Comparison of ENCODE assay signal across 8 mouse cellular contexts in the genomic region with DNA sequence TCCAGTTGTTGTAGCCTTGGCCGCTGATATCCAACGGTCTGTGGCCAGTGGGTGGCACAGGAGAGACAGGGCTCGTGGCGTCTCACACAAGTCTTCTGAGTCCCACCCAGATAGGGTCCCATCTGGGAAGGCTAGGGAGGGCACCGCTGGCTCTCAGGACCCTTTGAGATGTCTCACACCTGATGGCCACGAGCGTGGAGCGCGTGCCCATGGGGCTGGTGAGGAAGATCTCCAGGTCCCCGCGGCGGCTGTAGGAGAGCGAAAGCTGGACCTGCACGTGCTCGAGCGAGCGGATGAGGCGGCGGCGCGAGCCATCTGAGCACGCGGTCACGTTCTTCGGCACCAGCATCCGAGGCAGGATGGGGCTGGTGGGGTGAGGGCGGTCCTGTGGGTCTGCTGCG. TPM values are rescaled to one million over a fixed set of nuclear protein-coding genes. Genes with fewer than 3 reads are reported as not detected.
DNase-seq lines count a peak whose midpoint lies in the region; ATAC-seq and TF ChIP-seq lines count a peak whose summit lies in the region.

No protein-coding gene starts in this region.

- TF ChIP-seq POLR2A in embryonic fibroblast, embryonic 13.5 days (IDR thresholded peaks at IDR 0.05; ENCODE audit: low read depth, low read length), result no peak

- H3K27me3 ChIP-seq in E14TG2a.4 (ENCODE audit: insufficient read depth, low read length), result peaks cover 38% of the 10 kb centered on the region
- H3K27me3 ChIP-seq in intestine, embryonic 14.5 days (replicated peaks; ENCODE audit: control insufficient read depth, insufficient read depth, low read length), result no peaks in the 10 kb centered on the region
- no peaks in the 10 kb centered on the region for H3K27me3 ChIP-seq in lung, embryonic 16.5 days (ENCODE audit: control insufficient read depth, insufficient read depth, low read depth, low read length)
- no peaks in the 10 kb centered on the region for H3K27me3 ChIP-seq in stomach, embryonic 14.5 days (ENCODE audit: control insufficient read depth, insufficient read depth, low read length)

- 1% methylated on average over 28 of the region's 28 CpGs for WGBS in intestine, embryonic 14.5 days
- WGBS in lung, embryonic 16.5 days, result 4% methylated on average over 28 of the region's 28 CpGs
- WGBS in stomach, embryonic 14.5 days, result 4% methylated on average over 28 of the region's 28 CpGs

- ATAC-seq in cerebellum, adult (ENCODE audit: insufficient number of reproducible peaks, low FRiP score, low TSS enrichment), result no peak
- ATAC-seq in intestine, embryonic 14.5 days (replicated peaks; ENCODE audit: low FRiP score, low TSS enrichment, low read depth), result 0 out of 2 replicates have a peak, but pooled peaks have one; percentile 0
- peak; percentile 11 for ATAC-seq in lung, embryonic 16.5 days (ENCODE audit: low read depth)
- no peak for ATAC-seq in stomach, embryonic 14.5 days (ENCODE audit: insufficient number of reproducible peaks, insufficient read depth, low FRiP score, low read depth)

- H3K9me3 ChIP-seq in E14TG2a.4 (ENCODE audit: low read length), result no peaks in the 10 kb centered on the region
- no peaks in the 10 kb centered on the region for H3K9me3 ChIP-seq in intestine, embryonic 14.5 days (ENCODE audit: control insufficient read depth, low read length)
- H3K9me3 ChIP-seq in lung, embryonic 16.5 days (ENCODE audit: control insufficient read depth, low read length), result no peaks in the 10 kb centered on the region
- H3K9me3 ChIP-seq in stomach, embryonic 14.5 days (ENCODE audit: control insufficient read depth, low read depth, low read length), result no peaks in the 10 kb centered on the region

- peak; percentile 62 for DNase-seq in cerebellum, adult 11-12 months
- no peak for DNase-seq in intestine, embryonic 14.5 days (ENCODE audit: low spot score)
- no peak for DNase-seq in thymus, adult 18-20 months

- H3K9ac ChIP-seq in intestine, embryonic 14.5 days (ENCODE audit: low read length), result peak overlapping the region; percentile 36
- peak overlapping the region; percentile 70 for H3K9ac ChIP-seq in lung, embryonic 16.5 days (ENCODE audit: low read length)
- H3K9ac ChIP-seq in stomach, embryonic 14.5 days (replicated peaks; ENCODE audit: low read depth, low read length), result peak overlapping the region; percentile 43

- peak overlapping the region; percentile 81 for H3K4me3 ChIP-seq in E14TG2a.4 (replicated peaks; ENCODE audit: low read length)
- H3K4me3 ChIP-seq in embryonic fibroblast, embryonic 13.5 days (ENCODE audit: insufficient read depth, low read length), result peak overlapping the region; percentile 49
- H3K4me3 ChIP-seq in intestine, embryonic 14.5 days (ENCODE audit: low read depth, low read length), result peak overlapping the region; percentile 51
- peak overlapping the region; percentile 62 for H3K4me3 ChIP-seq in lung, embryonic 16.5 days (ENCODE audit: low read length)
- H3K4me3 ChIP-seq in stomach, embryonic 14.5 days (ENCODE audit: low read depth, low read length), result peak overlapping the region; percentile 43

- no peak overlapping the region for H3K27ac ChIP-seq in embryonic fibroblast, embryonic 13.5 days (ENCODE audit: insufficient read depth, low read length)
- no peak overlapping the region for H3K27ac ChIP-seq in intestine, embryonic 14.5 days (ENCODE audit: low read depth)
- no peak overlapping the region for H3K27ac ChIP-seq in lung, embryonic 16.5 days (ENCODE audit: low read length)
- no peak overlapping the region for H3K27ac ChIP-seq in stomach, embryonic 14.5 days (ENCODE audit: low read length)

- H3K4me1 ChIP-seq in E14TG2a.4 (replicated peaks; ENCODE audit: low read depth, low read length), result peaks cover 69% of the 10 kb centered on the region
- no peaks in the 10 kb centered on the region; the same call in 1 of the 2 replicates for H3K4me1 ChIP-seq in embryonic fibroblast, embryonic 13.5 days (ENCODE audit: control insufficient read depth, insufficient read depth, low read length)
- H3K4me1 ChIP-seq in intestine, embryonic 14.5 days (replicated peaks; ENCODE audit: control insufficient read depth, insufficient read depth, low read length), result peaks cover 11% of the 10 kb centered on the region
- H3K4me1 ChIP-seq in lung, embryonic 16.5 days (replicated peaks; ENCODE audit: control insufficient read depth, insufficient read depth, low read length), result peaks cover 12% of the 10 kb centered on the region
- H3K4me1 ChIP-seq in stomach, embryonic 14.5 days (ENCODE audit: control insufficient read depth, insufficient read depth, low read length), result peaks cover 9% of the 10 kb centered on the region; the same call in 1 of the 2 replicates

- H3K4me2 ChIP-seq in intestine, embryonic 14.5 days (ENCODE audit: low read length), result peak overlapping the region; percentile 81
- H3K4me2 ChIP-seq in lung, embryonic 16.5 days (ENCODE audit: low read depth, low read length), result peak overlapping the region; percentile 95
- H3K4me2 ChIP-seq in stomach, embryonic 14.5 days (replicated peaks; ENCODE audit: low read depth, low read length), result peak overlapping the region; percentile 97

- no peak for TF ChIP-seq CTCF in E14TG2a.4 (conservative IDR thresholded peaks at IDR 0.05; ENCODE audit: low read length)
- TF ChIP-seq CTCF in embryonic fibroblast, embryonic 13.5 days (IDR thresholded peaks at IDR 0.05; ENCODE audit: borderline replicate concordance, insufficient read depth, low read length), result peak; percentile 35; the same call in 1 of the 2 replicates

- H3K36me3 ChIP-seq in E14TG2a.4 (ENCODE audit: insufficient read depth, low read length), result peaks cover 18% of the 10 kb centered on the region
- peaks cover 14% of the 10 kb centered on the region for H3K36me3 ChIP-seq in intestine, embryonic 14.5 days (ENCODE audit: control insufficient read depth, insufficient read depth, low read length)
- peaks cover 6% of the 10 kb centered on the region; the same call in 1 of the 2 replicates for H3K36me3 ChIP-seq in lung, embryonic 16.5 days (ENCODE audit: control insufficient read depth, insufficient read depth, low read length)
- no peaks in the 10 kb centered on the region for H3K36me3 ChIP-seq in stomach, embryonic 14.5 days (ENCODE audit: control insufficient read depth, insufficient read depth, low read length)

RNA-seq across cellular contexts. Expression of a gene that starts 2.5 kb away (rescaled TPM):
- 16.4 and 18.6 TPM in 2 replicates for polyA plus RNA-seq in embryonic fibroblast, embryonic 13.5 days (2011; ENCODE audit: insufficient read length, low read depth, missing spikeins)
- polyA plus RNA-seq in intestine, embryonic 14.5 days (2014; fragmentation: Nextera tagmentation; extraction: Ambion mirVana), result 43.4 and 45.2 TPM in 2 replicates
- 49.2 and 51.8 TPM in 2 replicates for polyA plus RNA-seq in lung, embryonic 16.5 days (2015; fragmentation: Nextera tagmentation; extraction: Ambion mirVana)
- polyA plus RNA-seq in stomach, embryonic 14.5 days (2014; fragmentation: Nextera tagmentation; extraction: Ambion mirVana), result 39.6 and 43.0 TPM in 2 replicates

RNA-seq across cellular contexts. Expression of a gene that starts 6.5 kb away (rescaled TPM):
- polyA plus RNA-seq in embryonic fibroblast, embryonic 13.5 days (2011; ENCODE audit: insufficient read length, low read depth, missing spikeins), result 0.42 and 0.81 TPM in 2 replicates
- 6.8 and 7.3 TPM in 2 replicates for polyA plus RNA-seq in intestine, embryonic 14.5 days (2014; fragmentation: Nextera tagmentation; extraction: Ambion mirVana)
- polyA plus RNA-seq in lung, embryonic 16.5 days (2015; fragmentation: Nextera tagmentation; extraction: Ambion mirVana), result 4.2 and 4.3 TPM in 2 replicates
- polyA plus RNA-seq in stomach, embryonic 14.5 days (2014; fragmentation: Nextera tagmentation; extraction: Ambion mirVana), result 4.5 and 5.6 TPM in 2 replicates

RNA-seq across cellular contexts. Expression of a gene that starts 6.9 kb away (rescaled TPM):
- polyA plus RNA-seq in embryonic fibroblast, embryonic 13.5 days (2011; ENCODE audit: insufficient read length, low read depth, missing spikeins), result 1.5 and 1.7 TPM in 2 replicates
- 42.4 and 58.1 TPM in 2 replicates for polyA plus RNA-seq in intestine, embryonic 14.5 days (2014; fragmentation: Nextera tagmentation; extraction: Ambion mirVana)
- 15.6 and 17.0 TPM in 2 replicates for polyA plus RNA-seq in lung, embryonic 16.5 days (2015; fragmentation: Nextera tagmentation; extraction: Ambion mirVana)
- 18.0 and 18.5 TPM in 2 replicates for polyA plus RNA-seq in stomach, embryonic 14.5 days (2014; fragmentation: Nextera tagmentation; extraction: Ambion mirVana)

RNA-seq across cellular contexts. Expression of a gene that starts 25.4 kb away (rescaled TPM):
- polyA plus RNA-seq in embryonic fibroblast, embryonic 13.5 days (2011; ENCODE audit: insufficient read length, low read depth, missing spikeins), result 22.9 and 30.1 TPM in 2 replicates
- polyA plus RNA-seq in intestine, embryonic 14.5 days (2014; fragmentation: Nextera tagmentation; extraction: Ambion mirVana), result 8.1 and 8.7 TPM in 2 replicates
- 4.1 and 8.3 TPM in 2 replicates for polyA plus RNA-seq in lung, embryonic 16.5 days (2015; fragmentation: Nextera tagmentation; extraction: Ambion mirVana)
- polyA plus RNA-seq in stomach, embryonic 14.5 days (2014; fragmentation: Nextera tagmentation; extraction: Ambion mirVana), result 13.6 and 13.8 TPM in 2 replicates

RNA-seq across cellular contexts. Expression of a gene that starts 27.0 kb away (rescaled TPM):
- polyA plus RNA-seq in embryonic fibroblast, embryonic 13.5 days (2011; ENCODE audit: insufficient read length, low read depth, missing spikeins), result 2.5 and 3.7 TPM in 2 replicates
- 7.8 and 9.1 TPM in 2 replicates for polyA plus RNA-seq in intestine, embryonic 14.5 days (2014; fragmentation: Nextera tagmentation; extraction: Ambion mirVana)
- polyA plus RNA-seq in lung, embryonic 16.5 days (2015; fragmentation: Nextera tagmentation; extraction: Ambion mirVana), result 0.67 and 0.88 TPM in 2 replicates
- 8.1 and 8.7 TPM in 2 replicates for polyA plus RNA-seq in stomach, embryonic 14.5 days (2014; fragmentation: Nextera tagmentation; extraction: Ambion mirVana)

Comparison
In these comparisons a context has a peak if more than half of its experiments do, and no peak if none do; other contexts are left out.
1. ATAC-seq: peak in intestine, embryonic 14.5 days (single experiment) and lung, embryonic 16.5 days (single experiment); none in cerebellum, adult (single experiment) and stomach, embryonic 14.5 days (single experiment).
2. Peak in every context shown above with its lines, with median percentiles within 50 percentile points of each other: H3K4me3 ChIP-seq, H3K4me2 ChIP-seq and H3K9ac ChIP-seq.